Mouse (Mus musculus) cerebellum, postnatal 10 days (tissue): ENCODE measurements around the gene Prrxl1.

ENCODE experiments used
- DNase-seq, 2 experiments: peaks; one replicate each; pipeline ENCODE4 v3.0.0; 2021; ENCODE audit warnings: mixed read lengths in 2 of 2

Gene Prrxl1

DNA sequence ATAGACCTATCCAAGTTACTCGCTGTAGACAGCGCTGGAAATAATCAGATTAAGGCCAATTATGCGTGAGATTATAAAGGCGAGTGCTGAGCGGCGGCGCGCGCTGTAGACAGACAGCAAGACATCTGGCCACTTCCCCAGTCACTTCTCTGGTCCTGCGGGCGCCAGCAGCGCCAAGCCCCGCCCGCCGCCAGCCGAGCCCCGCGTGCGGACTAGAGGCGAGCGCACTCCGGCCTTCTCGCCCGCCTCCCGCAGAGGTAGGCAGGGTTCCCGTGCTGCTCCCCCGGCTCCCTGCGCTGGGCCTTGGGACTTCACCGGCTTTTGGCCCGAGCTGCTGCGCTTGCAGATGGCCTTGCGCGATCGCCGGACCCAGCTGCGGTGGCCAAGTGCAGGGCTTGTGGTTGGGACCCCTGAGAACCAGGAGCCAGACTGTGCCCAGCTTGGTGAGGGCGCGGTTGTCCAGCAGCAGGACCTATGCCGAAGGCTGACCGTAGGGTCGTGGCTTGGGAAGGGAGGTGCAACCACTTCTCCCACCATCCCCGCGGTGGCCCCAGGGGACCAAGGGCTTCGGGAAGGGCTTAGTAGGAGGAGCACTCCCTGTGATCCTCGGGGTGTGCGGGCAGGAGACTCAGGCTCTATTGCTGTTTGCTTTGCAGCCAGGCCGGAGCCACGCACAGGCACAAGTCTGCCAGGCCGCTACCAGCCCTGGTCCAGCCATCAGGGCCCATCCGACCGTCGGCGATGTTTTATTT is at the start of gene Prrxl1:
Gene Prrxl1 (plus strand): TSS at position 118 of the 752 bp plus-strand sequence.
- DNase-seq, result peak; percentile 40 to 69

DNA sequence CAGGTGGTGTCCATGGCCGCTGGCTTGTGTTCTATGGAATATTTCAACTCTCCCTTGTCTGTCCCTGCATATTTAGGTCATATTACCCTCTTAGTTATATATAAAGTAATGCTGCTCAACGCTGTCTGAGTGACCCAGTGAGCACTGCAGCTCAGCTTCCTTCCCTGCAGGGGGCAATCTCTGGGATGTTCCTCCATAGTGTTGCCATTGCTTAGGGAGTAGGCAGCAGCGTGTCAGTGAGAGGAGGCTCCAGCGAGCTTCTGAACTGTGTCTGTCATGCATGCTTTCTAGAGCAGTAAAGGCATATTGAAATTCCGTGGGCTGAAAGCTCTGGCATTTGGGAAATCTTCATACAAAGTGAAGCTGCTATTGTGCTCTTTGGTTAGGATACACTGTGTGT is 47.4 kb upstream of the Prrxl1 start:
- DNase-seq, result peak; percentile 39

DNA sequence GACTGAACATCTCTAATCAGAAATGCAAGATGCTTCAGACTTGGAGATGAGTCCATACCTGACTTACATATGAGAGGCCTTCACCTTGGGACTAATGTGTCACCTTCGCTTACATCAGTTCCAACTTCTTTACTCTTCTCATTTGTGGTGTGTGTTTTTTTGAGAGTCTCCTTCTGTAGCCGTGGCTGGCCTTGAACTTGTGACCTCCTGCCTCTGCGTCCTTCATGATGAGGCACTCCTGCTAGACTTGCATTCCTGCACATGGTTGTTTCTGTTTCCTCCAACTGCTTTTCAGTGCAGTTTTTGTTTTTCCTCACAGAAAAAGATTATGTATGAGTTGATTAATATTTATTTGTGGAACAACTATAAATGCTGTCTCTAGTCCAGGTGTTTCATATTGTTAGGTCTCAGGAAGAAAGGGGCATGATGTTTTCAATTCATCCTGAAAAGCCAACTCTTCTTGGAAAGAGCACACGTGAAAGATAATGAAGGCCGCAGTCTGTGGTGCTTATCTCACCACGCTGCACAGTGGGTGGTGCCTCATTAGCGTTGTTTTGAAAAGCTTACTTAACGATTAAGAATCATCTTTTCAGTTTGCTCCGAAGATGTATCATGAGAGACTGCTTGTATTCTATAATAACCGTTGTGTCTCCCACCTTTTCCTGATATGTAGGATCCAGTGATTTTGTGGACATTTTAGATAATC is 45.9 kb upstream of the Prrxl1 start:
- DNase-seq, result no peak

DNA sequence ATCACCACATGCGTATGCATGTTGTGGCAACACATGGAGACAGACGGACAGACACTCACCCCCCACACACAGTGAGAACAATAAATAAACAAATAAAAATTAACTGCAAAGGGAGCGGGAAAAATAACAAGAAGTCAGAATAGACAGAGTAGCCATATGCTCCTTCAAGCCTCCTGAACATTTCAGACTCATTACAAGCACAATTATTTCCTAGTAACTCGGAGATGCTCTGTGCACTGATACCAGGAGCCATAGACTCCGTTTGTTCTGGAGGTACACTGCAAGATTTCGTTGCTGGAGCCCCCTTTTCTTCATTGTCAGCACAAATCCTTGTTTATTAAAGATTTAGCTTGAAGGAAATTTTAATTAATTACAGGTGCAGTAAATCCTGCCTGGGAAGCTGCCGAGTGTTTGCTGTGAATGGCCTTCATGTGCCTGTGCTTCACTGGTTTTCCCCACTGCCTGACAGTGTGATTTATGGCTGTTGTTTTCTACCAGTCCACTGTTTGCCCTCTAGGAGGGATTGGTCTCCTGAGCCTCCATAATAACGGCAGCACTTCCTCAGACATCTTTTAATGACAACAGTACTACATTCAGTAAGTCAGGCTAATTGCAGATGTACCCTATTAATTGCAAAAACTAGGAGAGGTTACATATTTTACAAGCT is 44.2 kb upstream of the Prrxl1 start:
- DNase-seq, result no peak

DNA sequence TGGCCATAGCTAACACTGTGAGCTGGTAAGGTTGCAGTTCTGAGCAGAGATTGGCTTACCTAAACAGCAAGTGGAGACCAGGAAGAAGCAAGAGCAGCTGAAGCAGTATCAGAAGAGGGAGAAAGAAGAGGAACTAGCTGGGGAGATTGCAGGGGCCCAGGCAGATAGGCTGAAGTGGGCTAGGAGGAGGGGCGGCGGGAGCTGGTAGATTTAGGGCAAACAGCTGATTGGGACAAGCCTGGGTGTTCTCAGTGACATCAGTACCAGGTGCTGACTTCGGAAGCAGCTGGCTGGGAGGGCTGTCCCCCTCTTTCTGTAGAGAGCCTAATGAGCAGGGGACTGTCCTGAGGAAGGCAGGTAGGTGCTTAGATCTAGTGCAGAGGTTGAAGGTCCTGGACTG is 37.8 kb upstream of the Prrxl1 start:
- DNase-seq, result no peak

DNA sequence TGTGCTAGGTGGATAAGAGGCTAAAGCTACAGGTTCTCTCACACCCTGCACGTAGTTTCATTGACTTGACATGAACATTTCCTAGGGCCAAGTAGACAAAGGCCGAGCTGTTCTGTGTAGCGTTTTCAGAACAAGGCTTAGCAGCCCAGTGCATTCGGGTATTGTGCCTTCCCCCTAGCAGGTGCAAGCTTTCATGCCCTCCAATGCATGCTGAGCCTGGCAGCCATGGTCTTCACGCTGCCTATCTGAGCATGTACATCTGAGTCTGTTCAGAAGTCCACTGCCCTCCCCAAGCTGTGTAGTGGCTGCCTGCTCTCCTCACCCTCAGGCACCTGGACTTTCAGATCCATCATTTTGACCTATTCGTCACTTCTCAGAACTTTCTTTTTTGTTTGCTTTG is 35.5 kb upstream of the Prrxl1 start:
- DNase-seq, result peak; percentile 16 to 53

DNA sequence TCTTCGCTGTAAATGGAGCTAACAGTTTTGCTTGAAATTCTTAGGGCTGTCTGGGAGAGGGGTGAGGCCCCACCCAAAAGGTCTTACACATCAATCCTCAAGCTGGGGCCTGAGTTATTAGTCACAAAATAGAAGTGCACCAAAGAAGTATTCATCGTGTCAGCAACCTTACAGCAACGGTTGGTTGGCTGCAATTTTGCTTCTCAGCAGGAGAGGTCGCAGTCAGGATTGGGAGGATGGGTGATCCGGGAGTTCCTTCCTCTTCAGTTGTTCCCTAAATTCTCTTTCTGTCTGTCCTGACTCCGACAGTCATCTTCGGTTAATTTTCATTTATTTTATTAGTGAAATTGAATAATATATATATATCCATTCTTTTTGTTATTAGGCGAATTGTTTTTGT is 26.7 kb upstream of the Prrxl1 start:
- peak in 1 of 2 experiments; percentile 33 for DNase-seq

DNA sequence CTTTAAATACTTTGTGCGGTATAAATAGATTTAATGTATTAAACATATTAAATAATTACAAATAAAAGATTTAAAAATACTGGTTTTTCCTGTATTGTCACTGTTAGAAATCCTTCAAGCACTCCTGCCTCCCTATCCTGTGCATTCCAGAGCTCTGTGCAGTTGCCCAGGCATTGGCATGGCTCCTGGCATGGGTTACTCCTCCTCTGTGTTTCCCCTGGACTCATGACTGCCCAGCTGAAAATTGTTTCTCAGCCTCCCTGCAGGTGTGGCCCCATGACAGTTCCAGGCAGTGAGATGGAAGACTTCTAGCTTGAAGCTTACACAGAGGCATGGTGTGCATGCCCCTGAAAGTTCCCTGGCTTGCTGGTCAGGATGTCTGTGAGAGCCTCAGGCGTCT is 20.8 kb upstream of the Prrxl1 start:
- DNase-seq, result no peak

DNA sequence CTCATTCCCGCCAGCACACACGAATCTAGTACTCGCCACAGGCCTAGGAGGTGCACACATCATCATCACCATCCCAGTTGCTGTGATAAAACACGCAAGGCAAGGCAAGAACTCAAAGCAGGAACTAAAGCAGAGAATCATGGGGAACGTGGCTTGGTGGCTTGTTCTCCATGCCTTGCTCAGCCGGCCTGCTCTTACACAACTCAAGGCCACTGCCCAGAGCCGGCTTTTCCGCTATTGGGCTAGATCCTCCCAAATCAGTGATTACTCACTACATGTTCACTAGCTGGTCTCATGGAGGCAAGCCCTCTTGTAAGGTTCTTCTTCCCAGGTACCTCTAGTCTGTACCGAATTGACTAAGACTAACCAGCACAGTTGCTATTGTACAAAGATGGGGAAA is 15.5 kb upstream of the Prrxl1 start:
- DNase-seq, result no peak

DNA sequence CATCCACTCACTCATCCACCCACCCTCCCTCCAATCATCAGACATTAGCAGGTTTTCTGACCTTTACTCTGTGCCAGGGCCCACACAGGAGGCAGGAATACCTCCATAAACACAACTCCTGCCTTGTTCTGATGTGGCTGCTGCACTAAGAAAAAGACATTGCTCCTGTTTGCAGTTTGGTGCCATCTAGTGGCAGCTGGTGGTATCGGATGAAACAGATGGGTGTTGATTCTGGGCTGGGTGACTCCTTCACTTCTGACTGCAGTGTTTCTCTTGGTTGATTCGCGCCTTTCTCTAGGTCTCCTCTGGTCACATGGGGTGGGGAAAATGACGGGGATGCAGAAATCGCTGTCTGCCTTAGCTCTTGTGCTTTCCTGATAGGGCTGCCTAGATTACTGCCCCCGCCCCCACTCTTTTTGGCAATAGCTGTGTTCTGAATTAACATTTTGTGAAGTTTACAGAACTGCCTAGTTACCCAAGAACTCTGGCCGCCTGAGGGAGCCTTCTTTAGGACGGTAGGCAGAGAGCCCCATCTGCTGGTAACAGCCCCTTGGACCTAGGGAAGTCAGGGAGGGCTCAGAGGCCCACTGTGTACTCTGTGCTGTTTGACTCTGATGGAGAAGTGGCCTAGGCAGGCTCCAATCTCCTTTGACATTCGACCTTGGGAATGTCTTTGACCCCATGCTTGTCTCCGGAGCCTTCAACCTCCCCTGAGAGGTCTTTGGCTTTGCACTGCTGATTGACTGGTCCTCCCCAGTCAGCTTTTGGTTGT is 12.0 kb upstream of the Prrxl1 start:
- peak; percentile 90 to 92 for DNase-seq

DNA sequence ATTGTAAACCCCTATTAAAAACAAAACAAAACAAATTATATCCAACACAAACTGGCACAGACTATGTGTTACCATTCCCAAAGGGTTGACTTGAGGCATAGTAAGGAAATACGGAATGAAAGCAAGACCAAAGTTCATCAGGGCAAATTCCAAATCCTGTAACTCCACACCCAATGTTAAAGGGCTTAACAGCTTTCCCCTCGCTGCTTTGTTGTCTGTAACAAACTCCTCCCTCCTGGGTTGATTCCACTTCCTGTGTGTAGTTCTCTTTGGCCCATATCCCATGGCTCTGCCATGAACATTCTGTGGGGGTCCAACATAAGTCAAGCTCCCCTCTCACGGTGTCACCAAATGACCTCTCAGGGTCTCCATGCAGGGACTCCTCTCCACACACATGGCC is 8.8 kb upstream of the Prrxl1 start:
- no peak for DNase-seq

DNA sequence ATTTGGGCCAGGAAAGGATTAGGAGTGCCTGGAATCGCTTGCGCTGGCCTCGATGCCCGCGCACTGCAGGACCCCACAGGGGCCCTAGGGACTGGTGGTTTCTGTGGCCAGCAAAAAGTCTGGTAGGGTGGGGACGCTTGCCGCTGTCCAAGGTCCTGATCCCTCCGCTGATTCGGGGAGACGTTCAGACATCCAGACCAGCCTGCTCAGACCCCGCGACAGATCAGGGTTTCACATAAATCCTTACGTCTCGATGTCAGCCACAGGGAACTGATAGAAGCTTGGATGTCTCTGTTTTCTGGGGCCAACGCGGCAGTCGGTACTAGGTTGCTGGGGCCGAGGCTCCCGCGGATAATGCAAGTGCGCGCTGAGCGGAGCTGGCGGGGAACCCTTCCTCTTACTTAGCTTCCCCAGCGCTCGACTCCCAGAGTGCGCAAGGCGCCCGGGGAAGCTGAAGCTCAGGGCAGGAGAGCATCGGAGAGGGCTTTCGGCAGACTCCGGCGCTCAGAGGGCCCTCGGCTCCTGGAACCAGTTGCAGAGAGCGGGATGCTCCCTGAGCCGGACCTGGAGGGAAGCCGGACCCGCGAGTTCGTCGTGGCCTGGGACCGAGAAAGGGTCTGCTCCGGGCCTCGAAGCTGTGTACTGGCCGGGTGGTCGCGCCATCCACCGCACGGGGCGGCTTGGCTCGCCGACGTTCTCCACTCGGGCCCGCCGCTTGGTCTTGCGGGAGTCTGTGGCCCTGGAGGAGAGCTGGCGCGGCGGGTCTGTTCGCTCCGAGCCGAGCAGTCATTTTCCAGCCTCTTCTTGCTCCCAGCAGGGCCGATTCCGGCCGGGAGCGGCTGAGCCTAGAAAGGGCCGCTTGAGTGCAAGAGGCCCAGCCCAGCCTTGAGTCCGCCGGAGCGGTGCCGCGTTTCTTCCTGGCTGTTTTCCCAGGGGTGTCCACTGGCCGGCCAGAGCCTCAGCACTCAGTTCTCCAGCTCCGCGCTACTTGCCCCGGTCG is 1.7 kb upstream of the Prrxl1 start:
- peak; percentile 58 to 60 for DNase-seq

DNA sequence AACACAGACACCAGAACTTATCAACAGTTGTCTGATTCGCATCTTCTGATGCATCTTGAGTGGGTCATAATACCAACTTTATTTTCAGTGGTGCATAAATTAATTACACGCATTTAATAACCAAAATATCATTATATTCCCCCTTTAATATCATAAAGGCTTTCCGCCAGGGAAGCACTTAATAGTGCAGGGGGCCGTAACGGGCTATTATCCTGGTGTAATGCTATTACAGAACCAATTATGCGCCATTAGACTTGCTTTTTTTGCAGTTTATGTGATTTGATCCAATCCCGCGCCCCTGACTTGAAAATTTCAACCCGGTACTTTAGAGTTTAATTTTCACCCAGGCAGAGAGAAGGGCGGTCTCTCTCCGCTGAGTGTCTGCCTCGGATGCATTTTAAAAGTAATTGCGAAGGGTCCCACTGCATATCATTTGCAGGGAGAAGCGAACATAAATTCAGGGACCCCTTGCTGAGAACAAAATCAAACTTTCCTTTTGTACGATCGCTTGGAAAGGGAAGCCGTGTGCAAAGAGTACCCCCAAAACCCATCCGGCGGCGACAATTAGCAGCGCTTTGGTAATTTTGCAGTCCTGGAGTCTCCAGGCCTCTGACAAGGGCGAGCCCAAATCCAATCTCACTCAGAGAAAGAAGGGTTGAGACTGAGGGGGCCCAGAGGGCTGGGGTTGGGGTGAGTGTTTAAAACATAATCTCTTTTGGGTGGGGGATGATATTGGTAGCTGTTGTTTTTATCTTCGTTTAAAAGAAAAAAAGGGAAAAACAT is 579 bp upstream of the Prrxl1 start:
- no peak for DNase-seq

DNA sequence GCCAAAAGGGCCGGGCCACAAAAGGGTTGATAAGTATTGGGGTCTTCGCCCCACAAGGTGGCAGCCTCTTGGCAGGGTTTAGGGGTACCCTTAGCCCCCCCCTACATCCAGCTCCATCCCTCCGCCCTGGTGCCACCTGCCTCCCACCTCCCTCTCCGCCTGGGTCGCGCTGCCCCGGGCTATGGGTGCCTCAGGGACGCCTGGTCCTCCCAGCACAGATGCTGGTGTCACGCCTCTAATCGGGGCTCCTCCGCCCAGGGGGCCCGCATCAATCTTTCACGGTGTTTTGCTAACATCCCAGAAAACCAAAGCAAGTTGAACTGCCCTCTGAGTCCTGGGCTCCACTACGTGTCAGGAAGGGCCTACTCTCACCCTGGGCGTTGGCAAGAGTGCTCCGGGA is 903 bp downstream of the Prrxl1 start:
- peak in 1 of 2 experiments; percentile 27 for DNase-seq

DNA sequence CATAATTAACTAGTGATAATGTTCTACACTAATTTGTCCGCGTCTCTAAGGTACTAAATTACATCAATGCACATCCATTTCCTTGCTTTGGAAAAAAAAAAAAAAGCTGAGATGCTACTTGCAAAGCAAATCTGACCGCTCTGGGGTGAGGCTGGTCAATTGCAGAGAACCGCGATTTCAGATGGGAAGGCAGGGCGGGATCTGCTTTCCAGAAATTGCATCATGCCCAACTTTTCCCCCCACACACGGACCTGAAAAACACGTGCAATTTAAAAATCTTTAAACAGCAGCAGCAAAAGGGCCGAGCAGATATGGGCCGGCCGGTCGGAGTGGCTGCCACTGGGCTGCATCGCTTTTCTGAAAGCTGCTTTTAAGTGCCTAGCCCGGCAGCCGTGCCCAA is 6.3 kb downstream of the Prrxl1 start:
- DNase-seq, result no peak

DNA sequence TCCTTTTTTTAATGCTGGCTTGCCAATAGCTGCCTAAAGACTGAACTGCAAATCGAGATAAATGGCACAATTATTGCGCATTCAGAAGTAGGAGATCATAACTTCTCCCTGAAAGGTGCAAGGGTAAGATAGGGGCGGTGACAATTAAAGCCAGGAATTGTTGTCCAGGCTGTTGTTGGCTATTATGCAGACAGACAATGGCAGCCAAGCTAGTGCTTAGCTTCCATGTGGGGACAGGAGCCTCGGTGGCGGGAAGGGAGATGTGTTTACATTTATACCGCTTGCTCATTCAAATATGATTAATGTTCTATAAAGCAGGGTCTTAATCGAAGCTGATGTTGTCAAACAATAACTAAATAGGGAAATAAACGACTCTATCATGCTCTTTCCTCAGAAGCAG is 7.1 kb downstream of the Prrxl1 start:
- no peak for DNase-seq

DNA sequence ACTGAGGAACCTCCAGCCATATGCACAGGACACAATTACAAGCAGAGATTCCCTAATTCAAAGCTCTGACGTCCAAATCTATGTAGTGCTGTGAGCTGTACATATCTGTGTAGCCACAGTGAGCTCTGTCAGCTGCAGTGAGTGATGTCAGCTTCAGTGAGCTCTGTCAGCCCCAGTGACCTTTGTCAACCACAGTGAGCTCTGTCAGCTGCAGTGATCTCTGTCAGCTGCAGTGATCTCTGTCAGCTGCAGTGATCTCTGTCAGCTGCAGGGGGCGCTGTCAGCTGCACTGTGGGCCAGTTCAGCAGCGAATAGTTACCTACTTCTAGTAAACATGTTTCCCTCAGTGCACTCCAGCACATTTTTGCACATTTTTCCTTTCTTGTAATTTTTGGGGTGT is 10.2 kb downstream of the Prrxl1 start:
- DNase-seq, result peak; percentile 70 to 79

DNA sequence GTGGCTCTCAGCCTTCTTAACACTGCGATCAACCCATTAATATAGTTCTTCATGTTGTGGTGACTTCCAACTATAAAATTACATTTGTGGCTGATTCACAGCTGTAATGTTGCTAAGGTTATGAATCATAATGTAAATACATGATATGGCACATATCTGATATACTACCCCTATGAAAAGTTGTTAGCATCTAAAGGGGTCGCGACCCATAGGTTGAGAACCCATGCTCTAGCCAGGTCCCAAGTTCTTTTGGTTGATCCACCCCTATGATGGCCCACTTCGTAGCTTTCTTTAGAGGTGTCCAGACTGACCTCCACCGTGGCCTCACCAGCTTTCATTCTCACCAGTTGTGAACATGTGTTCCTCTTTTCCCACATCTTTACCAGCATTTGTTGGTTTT is 18.0 kb downstream of the Prrxl1 start:
- no peak for DNase-seq

DNA sequence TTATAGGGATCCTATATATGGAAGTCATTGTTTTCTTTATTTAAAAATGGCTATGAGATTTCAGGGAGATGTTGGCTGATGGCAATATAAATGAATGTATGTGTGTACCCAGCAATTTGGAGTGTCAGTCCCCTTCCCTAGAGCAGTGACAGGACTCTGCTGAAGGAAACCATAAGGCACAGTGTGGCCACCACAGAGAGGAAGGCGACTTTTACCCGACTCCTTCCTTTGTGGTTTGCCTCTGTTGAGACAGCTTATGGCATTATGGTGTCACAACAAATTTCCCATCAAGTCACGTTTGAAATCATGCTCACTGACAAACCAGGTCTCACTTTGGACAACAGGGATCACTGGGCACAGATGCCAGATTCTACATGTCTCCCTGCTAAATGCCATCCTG is 25.0 kb downstream of the Prrxl1 start:
- no peak for DNase-seq

DNA sequence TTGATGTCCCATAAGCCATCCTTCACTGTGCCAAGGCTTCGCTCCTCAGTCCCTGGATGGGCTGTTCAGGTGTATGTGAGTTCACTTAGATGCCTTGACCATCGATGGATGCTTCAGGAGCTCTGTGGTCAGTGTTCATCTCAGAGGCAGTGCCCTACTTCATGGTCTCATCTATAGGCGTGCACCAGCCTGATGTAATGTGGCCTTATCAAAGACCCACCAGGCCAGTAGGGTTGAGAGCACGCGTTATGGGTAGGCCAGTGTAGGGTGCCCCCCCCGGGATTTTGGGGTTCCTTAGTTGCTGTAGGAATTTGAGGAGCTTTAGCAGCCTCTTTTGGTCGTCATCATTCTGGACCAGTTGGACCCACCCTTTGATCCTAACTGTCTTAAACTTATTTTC is 25.6 kb downstream of the Prrxl1 start:
- DNase-seq, result no peak

DNA sequence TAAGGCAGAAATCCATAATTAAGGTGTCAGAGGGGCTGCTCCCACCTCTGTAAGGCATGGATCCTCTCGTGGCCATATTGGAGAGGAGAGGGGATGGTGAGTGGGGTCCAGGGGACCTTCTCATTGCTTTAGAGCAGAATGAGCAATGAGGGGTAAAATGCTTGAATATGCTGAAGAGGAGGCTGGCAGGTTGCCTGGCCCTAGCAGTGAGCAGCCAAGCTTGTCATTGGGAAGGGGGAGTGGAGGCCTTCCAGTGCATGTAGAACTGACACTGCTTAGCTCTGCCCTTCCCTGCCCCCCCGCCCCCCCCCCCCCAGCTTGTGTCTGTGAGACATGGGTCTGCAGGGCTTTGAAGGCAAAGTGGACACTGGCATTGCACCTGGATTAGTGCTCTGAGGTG is 28.1 kb downstream of the Prrxl1 start:
- DNase-seq, result peak; percentile 76 to 83
